Mouse (Mus musculus) stomach, embryonic 15.5 days (tissue): ENCODE measurements at regions not wholly inside any gene's neighbourhood (a gene's known extent, or its start where the extent isn't known, plus 50 kb on each side); places are given as distances from the start of the nearest gene placed in this dataset.

ENCODE experiments used
- ATAC-seq: fragments of 200-750 bp; cut with Nextera tagmentation; 2 replicates; pipeline ENCODE4 v1.8.0; 2017; ENCODE audit warnings: low read depth, moderate number of reproducible peaks, moderate TSS enrichment; ENCODE audit not compliant: insufficient read depth, low FRiP score
- H3K27ac ChIP-seq: fragments of 300-500 bp; sonication (generic); 2 replicates; pipeline ENCODE4 v1.5.1; 2015; ENCODE audit warnings: mild to moderate bottlenecking, inconsistent platforms
- H3K27me3 ChIP-seq: fragments of 300-500 bp; sonication (generic); replicated peaks from 2 replicates; pipeline ENCODE4 v1.6.1; 2015; ENCODE audit warnings: inconsistent platforms
- H3K36me3 ChIP-seq: fragments of 300-500 bp; sonication (generic); 2 replicates; pipeline ENCODE4 v1.6.1; 2015; ENCODE audit warnings: inconsistent platforms
- H3K4me1 ChIP-seq: fragments of 300-500 bp; sonication (generic); 2 replicates; pipeline ENCODE4 v1.6.1; 2015; ENCODE audit warnings: inconsistent platforms
- H3K4me2 ChIP-seq: fragments of 300-500 bp; sonication (generic); 2 replicates; pipeline ENCODE4 v1.6.1; 2015; ENCODE audit warnings: mild to moderate bottlenecking, inconsistent platforms
- H3K4me3 ChIP-seq: fragments of 300-500 bp; sonication (generic); replicated peaks from 2 replicates; pipeline ENCODE4 v1.5.1; 2015; ENCODE audit warnings: inconsistent platforms
- H3K9ac ChIP-seq: fragments of 300-500 bp; sonication (generic); 2 replicates; pipeline ENCODE4 v1.6.1; 2015; ENCODE audit warnings: inconsistent platforms
- H3K9me3 ChIP-seq: fragments of 300-500 bp; sonication (generic); 2 replicates; pipeline ENCODE4 v1.6.1; 2016; ENCODE audit warnings: inconsistent platforms
- WGBS: fragments of 180-500 bp; shearing (Covaris S2); methylation state at CpG from one replicate; pipeline ENCODE4 v1.1.7; 2015; 5-methylcytosine and 5-hydroxymethylcytosine counted together

DNA sequence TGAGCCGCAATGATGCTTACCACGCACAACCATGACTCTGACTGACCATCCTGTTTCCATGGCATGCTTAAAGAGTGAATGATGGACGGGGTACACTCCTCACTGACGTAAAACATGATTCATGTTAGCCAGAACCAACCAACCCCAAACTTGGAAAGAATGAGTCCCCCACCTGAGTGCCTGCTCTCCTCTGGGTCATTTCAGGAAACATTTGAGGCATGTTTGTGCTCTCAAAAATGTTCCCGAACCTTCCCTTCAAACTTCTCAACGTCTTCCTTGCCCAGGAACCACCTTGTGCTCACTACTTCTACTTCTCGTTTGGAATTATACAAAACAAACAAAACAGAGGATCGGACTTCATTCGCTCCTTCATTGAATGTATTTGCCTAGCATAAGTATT lies 95.7 kb downstream of the Tmco5 start:
- H3K4me1 ChIP-seq: peaks cover 25% of the 10 kb centered on the region
- no peaks in the 10 kb centered on the region for H3K27me3 ChIP-seq
- 73% methylated on average over 9 of the region's 9 CpGs for WGBS
- no peak overlapping the region for H3K27ac ChIP-seq
- H3K36me3 ChIP-seq: no peaks in the 10 kb centered on the region
- ATAC-seq: no peak
- no peak overlapping the region for H3K4me3 ChIP-seq
- no peak overlapping the region for H3K9ac ChIP-seq
- no peak overlapping the region for H3K4me2 ChIP-seq
- H3K9me3 ChIP-seq: no peaks in the 10 kb centered on the region

DNA sequence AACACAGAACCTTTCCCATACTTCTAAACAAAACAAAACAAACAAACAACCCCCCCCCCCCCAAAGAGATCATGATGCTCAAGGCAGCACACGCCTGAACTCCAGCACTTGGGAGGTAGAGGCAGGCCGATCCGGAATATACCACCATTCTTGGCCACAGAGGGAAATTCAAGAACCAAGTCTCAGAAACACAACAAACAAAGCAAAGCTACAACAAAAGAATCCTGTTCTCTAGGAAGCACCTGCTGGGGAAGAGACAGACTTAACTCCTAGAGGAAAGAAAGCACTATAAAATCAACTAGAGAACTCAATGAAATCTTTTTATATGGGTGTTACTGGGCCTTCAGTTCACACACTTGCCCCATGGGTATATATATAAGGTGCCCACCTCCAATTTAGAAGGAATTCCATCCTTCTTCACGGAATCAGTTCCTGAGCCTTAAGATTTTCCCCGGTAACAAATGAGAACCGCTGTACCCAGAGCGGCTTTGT lies 96.1 kb downstream of the Tmco5 start:
- ATAC-seq: no peak
- Histone ChIP-seq H3K36me3 (no peaks in the 10 kb centered on the region), H3K4me3 (peak overlapping the region; percentile 59; the same call in 1 of the 2 replicates), H3K9ac (no peak overlapping the region), H3K9me3 (no peaks in the 10 kb centered on the region), H3K27me3 (no peaks in the 10 kb centered on the region), H3K4me1 (peaks cover 26% of the 10 kb centered on the region), H3K27ac (peak overlapping the region; percentile 96), H3K4me2 (peak overlapping the region; percentile 85)
- WGBS: 43% methylated on average over 7 of the region's 7 CpGs

DNA sequence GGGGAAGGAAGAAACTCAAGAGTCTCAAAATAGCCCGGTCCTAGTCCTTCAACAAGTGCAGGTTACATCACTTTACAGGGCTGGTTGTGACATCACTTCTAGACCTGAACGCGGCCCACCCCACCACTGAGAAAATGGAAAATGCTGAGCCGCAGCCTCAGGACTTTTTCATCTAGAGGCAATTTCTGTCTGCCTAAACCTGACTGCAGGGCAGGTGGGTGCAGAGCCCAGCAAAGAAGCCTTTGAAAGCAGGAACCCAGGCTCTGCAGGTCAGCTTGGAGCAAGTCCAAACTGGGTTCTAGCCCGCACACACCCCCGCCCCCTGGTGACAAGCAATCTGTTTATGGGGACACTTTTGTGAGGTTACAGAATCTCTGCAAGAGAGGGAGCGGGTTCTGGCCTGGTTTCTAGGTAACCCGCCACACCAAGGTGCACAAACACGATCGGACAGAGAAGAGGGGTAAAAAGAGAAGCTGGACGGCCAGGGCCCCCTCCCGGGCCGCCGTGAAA lies 96.7 kb downstream of the Tmco5 start:
- H3K27me3 ChIP-seq: no peaks in the 10 kb centered on the region

DNA sequence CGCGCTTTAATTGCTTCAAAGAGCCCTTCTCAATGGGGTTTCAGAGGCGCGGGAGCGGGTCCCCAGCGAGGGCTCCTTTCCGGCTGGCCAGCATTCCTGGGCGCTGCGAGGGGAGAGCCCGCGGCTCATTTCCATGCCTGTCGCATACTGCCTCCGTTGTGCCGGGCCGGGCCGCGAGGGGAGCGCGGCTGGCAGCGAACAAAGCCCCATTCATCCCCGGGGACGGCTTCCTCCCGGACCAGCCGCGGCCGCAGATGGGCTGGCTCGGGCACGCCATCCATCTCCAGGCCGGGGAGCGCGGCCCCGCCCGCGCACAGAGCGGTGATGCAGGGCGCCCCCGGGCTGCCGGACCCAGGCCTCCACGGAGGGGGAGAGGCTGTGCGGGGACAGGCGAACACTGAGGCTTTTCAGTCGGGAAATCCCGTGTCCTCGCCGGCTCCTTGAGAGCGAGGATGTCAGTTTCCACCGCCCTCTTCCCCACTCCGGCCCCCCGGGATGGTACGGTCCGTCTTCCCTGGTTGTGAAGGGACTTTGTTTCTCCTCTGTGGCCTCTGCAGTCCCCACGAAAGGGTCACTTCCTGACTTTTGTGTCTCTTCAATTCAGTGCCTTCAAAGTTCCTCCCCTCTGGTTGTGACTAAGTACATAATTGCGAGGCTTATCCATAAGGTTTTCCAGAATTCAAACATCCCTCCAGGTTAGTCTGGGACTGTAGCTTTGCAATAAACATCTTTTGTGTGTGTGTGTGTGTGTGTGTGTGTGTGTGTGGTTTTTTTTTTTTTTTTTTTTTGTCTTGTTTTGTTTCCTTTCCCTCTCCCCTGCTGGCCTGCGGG lies 97.3 kb downstream of the Tmco5 start:
- Histone ChIP-seq H3K9me3 (no peaks in the 10 kb centered on the region), H3K4me1 (peaks cover 30% of the 10 kb centered on the region), H3K27me3 (no peaks in the 10 kb centered on the region), H3K9ac (peak overlapping the region; percentile 58), H3K4me2 (peak overlapping the region; percentile 85), H3K36me3 (no peaks in the 10 kb centered on the region), H3K4me3 (peak overlapping the region; percentile 59), H3K27ac (peak overlapping the region; percentile 96)
- ATAC-seq: peak; percentile 86
- under 1% methylated on average over 53 of the region's 54 CpGs for WGBS

More for the DNA sequence above, 96.7 kb downstream of the Tmco5 start:
- Histone ChIP-seq H3K9me3 (no peaks in the 10 kb centered on the region), H3K4me2 (peak overlapping the region; percentile 85), H3K9ac (peak overlapping the region; percentile 58), H3K27ac (peak overlapping the region; percentile 96), H3K4me3 (peak overlapping the region; percentile 59), H3K4me1 (peaks cover 30% of the 10 kb centered on the region), H3K36me3 (no peaks in the 10 kb centered on the region)
- no peak; the same call in 1 of the 2 replicates for ATAC-seq
- 3% methylated on average over 14 of the region's 14 CpGs for WGBS

DNA sequence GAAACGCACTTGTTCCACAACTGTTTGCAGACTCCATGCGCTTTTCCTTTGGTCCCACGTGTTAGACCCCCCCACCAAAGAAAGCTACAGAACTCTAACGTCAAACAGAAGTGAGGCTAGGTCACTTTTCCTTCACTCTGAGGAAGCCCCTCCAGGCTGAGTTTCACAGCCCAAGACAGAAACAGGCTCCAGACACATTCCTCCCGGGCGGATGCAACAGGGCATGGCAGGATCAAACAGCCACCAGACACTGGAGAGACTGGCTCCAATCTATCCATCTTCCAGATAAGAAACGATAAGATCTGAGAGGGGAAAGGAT lies 97.9 kb downstream of the Tmco5 start:
- 4% methylated on average over 7 of the region's 7 CpGs for WGBS
- Histone ChIP-seq H3K36me3 (no peaks in the 10 kb centered on the region), H3K9me3 (no peaks in the 10 kb centered on the region), H3K4me3 (peak overlapping the region; percentile 59), H3K4me1 (peaks cover 30% of the 10 kb centered on the region), H3K4me2 (peak overlapping the region; percentile 85), H3K27ac (peak overlapping the region; percentile 96), H3K9ac (no peak overlapping the region), H3K27me3 (no peaks in the 10 kb centered on the region)
- ATAC-seq: no peak

DNA sequence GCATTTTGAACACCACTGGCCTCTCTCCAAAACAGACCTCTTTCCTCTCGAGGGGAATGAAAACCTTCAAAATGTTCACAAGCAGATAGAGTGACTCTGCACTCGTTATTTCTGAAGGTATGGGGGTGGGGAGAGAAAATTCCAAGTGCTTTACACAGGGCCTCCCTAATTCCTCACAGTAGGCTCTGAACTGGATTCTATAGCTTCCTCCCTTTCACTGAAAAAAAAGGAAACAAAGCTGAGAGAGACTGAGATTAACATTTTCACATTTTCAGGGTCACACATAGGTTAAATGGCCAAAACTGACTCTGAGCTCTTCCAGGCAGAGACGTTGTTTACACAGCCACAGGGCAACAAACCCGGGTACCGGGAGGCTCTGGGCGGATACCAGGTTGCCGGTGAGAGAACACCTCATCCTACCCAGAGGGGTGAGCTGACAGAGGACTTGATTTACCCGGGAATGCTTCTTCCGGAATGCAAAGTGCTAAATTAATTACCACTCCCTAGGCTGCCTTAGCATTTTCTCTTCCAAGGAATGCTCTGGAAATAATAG lies 98.5 kb downstream of the Tmco5 start:
- ATAC-seq: no peak
- WGBS: 13% methylated on average over 9 of the region's 9 CpGs
- Histone ChIP-seq H3K9ac (no peak overlapping the region), H3K4me3 (no peak overlapping the region), H3K27me3 (no peaks in the 10 kb centered on the region), H3K36me3 (no peaks in the 10 kb centered on the region), H3K27ac (peak overlapping the region; percentile 96), H3K4me1 (peaks cover 28% of the 10 kb centered on the region), H3K4me2 (peak overlapping the region; percentile 85; the same call in 1 of the 2 replicates), H3K9me3 (no peaks in the 10 kb centered on the region)

DNA sequence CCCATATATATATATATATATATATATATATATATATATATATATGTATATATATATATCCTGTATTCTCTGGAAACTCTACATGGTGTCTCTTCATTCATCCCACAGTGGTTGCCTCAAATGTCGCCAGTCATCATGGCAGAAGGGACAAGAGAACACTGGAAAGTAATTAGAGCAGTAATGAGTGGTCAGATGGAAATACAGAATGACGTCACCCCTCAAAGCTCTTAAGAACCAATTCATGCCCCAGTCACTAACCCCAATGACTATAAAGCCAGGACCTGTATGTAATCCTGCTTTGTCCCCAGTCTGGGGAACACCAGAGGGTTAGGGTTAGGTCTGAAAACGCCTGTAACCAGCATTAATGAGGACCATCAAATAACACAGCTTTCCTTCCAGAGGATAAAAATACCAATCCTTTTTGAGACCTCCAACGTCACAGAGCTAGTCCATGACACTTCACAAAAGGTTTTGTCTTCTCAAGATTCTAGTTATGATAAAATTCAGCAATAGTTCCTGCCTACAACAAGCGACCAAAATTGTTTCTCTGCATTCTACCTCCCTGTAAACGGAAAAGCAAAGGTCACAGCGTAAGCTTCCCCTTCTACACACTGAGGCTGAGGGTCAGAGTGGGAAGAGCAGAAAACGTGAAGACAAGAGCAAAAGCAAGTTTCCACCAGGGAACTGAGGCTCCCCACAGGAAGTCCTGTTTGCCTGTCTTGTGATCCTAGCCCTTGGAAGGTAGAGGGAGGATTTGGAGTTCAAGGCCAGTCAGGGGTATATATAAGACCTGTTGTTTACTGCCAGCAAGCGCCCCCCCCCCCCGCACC lies 99.5 kb downstream of the Tmco5 start:
- 65% methylated on average over 10 of the region's 10 CpGs for WGBS
- Histone ChIP-seq H3K9me3 (no peaks in the 10 kb centered on the region), H3K27ac (no peak overlapping the region), H3K27me3 (no peaks in the 10 kb centered on the region), H3K4me2 (no peak overlapping the region), H3K4me3 (no peak overlapping the region), H3K36me3 (no peaks in the 10 kb centered on the region), H3K9ac (no peak overlapping the region), H3K4me1 (peaks cover 21% of the 10 kb centered on the region)
- ATAC-seq: no peak

DNA sequence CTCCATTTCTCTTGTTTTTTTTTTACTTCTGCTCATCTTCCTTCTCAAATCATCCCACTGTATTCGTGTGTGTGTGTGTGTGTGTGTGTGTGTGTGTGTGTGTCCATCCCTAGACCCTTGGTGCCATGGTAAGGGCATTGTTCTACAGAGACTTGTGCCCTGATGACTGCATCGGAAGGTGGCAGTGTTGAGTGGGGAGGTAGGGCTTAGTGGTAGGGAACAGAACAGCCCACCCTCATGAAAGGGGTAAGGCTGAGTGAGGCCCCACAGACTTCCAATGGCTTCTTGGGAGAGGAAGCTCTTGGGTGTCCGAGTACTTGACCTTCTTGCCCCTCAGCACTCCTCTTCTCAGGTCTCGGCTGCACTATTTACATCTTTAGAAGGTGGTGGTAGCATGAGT lies 100.3 kb downstream of the Tmco5 start:
- 72% methylated on average over 4 of the region's 4 CpGs for WGBS
- no peaks in the 10 kb centered on the region for H3K9me3 ChIP-seq
- no peaks in the 10 kb centered on the region for H3K27me3 ChIP-seq
- no peak overlapping the region for H3K9ac ChIP-seq
- no peak overlapping the region for H3K4me3 ChIP-seq
- ATAC-seq: no peak
- H3K36me3 ChIP-seq: no peaks in the 10 kb centered on the region
- no peak overlapping the region for H3K4me2 ChIP-seq
- H3K27ac ChIP-seq: no peak overlapping the region
- peaks cover 21% of the 10 kb centered on the region for H3K4me1 ChIP-seq

DNA sequence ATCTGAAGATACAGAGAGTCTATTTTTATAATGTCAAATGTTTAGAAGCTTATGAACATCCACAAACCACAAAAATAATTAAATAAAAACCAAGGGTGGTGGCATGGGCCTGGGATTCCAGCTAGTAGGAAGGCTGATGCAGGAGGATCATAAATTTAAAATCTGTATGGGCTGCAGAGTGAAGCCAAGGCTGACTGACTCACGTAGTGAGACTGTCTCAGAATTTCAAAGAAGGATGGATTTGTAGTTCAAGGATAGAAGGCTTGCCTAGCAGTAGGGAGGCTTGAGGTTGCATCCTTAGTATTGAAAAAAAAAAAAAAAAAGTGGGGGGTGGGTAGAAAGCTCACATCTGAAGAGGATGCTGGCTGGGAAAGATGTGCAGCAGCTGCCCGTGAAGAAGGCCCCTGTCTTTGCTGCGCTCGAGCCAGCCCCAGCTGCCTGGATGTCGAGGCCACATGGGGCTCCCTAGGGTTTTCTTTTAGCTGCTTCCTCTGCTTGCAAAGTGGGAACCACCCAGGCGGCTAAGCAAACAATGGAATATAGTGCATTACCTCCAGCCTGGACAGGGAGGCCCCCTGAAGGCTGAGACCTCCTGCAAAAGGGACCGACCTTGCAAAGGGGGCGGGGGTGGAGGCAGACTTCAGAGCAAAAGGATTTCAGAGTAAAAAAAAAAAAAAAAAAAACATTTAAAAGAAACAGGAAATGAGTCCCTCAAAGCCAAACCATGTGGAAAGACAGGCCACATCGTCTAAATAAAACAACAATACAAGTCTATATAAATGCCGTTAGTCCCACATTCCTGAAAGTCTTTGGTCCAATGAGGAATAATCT lies 101.3 kb downstream of the Tmco5 start:
- 9% methylated on average over 10 of the region's 10 CpGs for WGBS
- no peaks in the 10 kb centered on the region for H3K9me3 ChIP-seq
- peaks cover 21% of the 10 kb centered on the region for H3K4me1 ChIP-seq
- H3K27me3 ChIP-seq: no peaks in the 10 kb centered on the region
- no peak overlapping the region for H3K9ac ChIP-seq
- H3K4me3 ChIP-seq: no peak overlapping the region
- no peaks in the 10 kb centered on the region for H3K36me3 ChIP-seq
- ATAC-seq: no peak
- peak overlapping the region; percentile 70; the same call in 1 of the 2 replicates for H3K27ac ChIP-seq
- no peak overlapping the region; the same call in 1 of the 2 replicates for H3K4me2 ChIP-seq

DNA sequence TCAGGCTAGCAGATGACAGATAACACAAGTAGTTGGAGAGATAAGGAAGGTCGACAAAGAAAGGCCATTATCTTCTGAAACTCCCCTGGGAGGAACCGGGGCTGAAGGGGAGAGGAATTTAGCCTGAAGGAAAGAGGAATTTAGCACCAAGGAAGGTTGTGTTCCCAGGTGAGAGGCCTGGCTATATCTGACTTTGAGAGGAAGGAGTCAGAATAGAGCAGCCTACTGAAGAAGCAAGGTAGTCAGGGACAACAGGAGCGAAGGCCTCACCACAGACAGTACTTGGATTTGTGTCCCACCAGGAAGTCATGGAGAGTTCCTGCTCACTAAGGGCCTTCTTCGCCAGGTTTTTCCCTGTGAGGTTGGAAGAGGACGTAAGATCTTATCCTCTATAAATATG lies 102.2 kb downstream of the Tmco5 start:
- H3K36me3 ChIP-seq: no peaks in the 10 kb centered on the region
- H3K4me3 ChIP-seq: no peak overlapping the region
- H3K4me2 ChIP-seq: no peak overlapping the region
- no peaks in the 10 kb centered on the region for H3K9me3 ChIP-seq
- WGBS: 43% methylated on average over 5 of the region's 5 CpGs
- ATAC-seq: no peak
- no peaks in the 10 kb centered on the region for H3K27me3 ChIP-seq
- H3K4me1 ChIP-seq: peaks cover 19% of the 10 kb centered on the region
- no peak overlapping the region for H3K9ac ChIP-seq
- peak overlapping the region; percentile 65; the same call in 1 of the 2 replicates for H3K27ac ChIP-seq

DNA sequence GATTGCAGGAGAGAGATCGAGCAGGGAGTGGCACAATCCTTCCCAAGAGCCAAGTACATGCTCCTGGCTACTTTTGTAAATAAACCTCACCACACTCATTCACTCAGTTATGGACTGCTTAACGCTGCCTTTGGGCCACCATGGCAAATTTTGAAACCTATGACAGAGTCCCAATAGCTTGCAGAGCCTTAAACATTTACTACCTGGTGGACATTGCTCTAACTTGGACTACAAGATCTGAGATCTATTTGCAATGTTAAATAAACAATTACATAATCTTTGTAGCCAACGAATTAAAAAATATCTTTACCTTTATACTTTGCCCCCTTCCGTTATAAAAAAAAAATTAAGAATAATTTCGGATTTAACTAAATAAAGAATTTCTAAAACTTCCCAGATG lies 104.9 kb downstream of the Tmco5 start:
- 82% methylated on average over 5 of the region's 5 CpGs for WGBS

More for the DNA sequence above, 104.9 kb downstream of the Tmco5 start:
- Histone ChIP-seq H3K4me2 (no peak overlapping the region), H3K36me3 (no peaks in the 10 kb centered on the region), H3K4me1 (peaks cover 5% of the 10 kb centered on the region; the same call in 1 of the 2 replicates), H3K9ac (no peak overlapping the region), H3K9me3 (no peaks in the 10 kb centered on the region), H3K27me3 (no peaks in the 10 kb centered on the region), H3K4me3 (no peak overlapping the region), H3K27ac (no peak overlapping the region)
- ATAC-seq: no peak
